Comparison of ENCODE assay signal across 19 mouse cellular contexts in genomic region chr9:122153436-122153835, GRCm38 (mm10).
"Had no signal": no experiment of that assay in that cellular context is flagged by ENCODE, and none has a peak within 500 bp of the region (broad histone marks: within the 10 kb centered on the region; RNA-seq: fewer than 3 reads in every experiment).

No protein-coding gene starts in this region.

- H3K27me3 ChIP-seq: midbrain, embryonic 12.5 days; neural tube, embryonic 13.5 days; neural tube, embryonic 15.5 days had no signal

- H3K4me2 ChIP-seq: lung, embryonic 14.5 days; midbrain, embryonic 12.5 days; neural tube, embryonic 13.5 days; neural tube, embryonic 15.5 days had no signal

- H3K9ac ChIP-seq: lung, embryonic 14.5 days; midbrain, embryonic 12.5 days; neural tube, embryonic 13.5 days; neural tube, embryonic 15.5 days had no signal

- H3K4me1 ChIP-seq: midbrain, embryonic 10.5 days; midbrain, embryonic 12.5 days; neural tube, embryonic 15.5 days had no signal

- H3K4me3 ChIP-seq: midbrain, embryonic 10.5 days; midbrain, embryonic 12.5 days; myocyte; neural tube, embryonic 13.5 days; neural tube, embryonic 15.5 days had no signal

- H3K9me3 ChIP-seq: midbrain, embryonic 10.5 days; midbrain, embryonic 12.5 days; neural tube, embryonic 13.5 days; neural tube, embryonic 15.5 days had no signal

- ATAC-seq: midbrain, embryonic 16.5 days had no signal

- DNase-seq: lung, adult 18-20 months; lung, embryonic 14.5 days; lung, postnatal 10 days; lung, postnatal 4 days; midbrain, embryonic 14.5 days; retina, postnatal 1 day; right cerebral cortex, adult 18-20 months; right cerebral cortex, postnatal 25 days; right cerebral cortex, postnatal 4 days; spleen, adult 18-20 months; thymus, adult 18-20 months; thymus, postnatal 14 days; thymus, postnatal 36 days had no signal

- H3K27ac ChIP-seq: midbrain, embryonic 10.5 days; midbrain, embryonic 12.5 days; neural tube, embryonic 13.5 days; neural tube, embryonic 15.5 days had no signal
